Mouse (Mus musculus): ENCODE measurements at regions not wholly inside any gene's neighbourhood (a gene's known extent, or its start where the extent isn't known, plus 50 kb on each side); places are given as distances from the start of the nearest gene placed in this dataset.
"Not testable (repeated sequence)": the region's sequence is repeated elsewhere in the genome, so short reads cannot be mapped to it uniquely, and the experiment has no call there.

DNA sequence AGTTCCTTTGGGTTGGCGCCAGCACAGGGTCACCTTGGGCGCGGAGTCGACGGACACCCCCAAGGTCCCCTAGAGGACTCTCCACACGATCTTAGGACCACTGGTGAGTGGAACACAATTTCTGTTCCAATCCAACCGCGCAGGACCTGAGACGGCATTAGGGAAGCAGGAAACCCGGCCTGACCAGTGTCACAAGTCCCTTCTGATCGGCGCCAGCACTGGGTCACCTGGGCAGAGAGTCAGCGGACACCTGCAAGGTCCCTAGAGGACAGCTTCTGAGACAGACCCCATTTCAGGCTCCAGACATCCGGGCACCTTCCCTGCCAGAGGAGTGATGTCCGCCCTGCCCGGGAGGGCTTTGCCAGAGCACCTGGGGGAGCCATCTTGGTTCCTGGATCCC is 74.2 kb upstream of the Cdh13 start:
- DNase-seq: not testable (repeated sequence)

DNA sequence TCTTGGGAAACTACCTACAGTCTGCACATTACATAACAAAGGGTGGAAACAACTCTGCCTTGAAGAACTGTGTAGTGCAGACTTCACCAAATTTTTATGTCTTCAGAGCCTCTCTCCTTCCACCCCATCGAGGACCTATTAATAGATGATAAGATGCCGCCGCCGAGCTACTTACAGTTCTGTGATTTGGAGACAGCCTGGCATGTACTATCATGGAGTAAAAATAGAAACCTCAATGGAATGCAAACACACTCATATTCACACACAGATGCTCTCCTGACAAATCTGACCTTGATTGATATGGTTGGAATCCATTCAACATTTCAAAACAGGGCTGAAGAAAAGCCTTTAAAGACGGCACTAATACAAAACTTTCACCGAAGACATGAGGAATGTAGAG is 92.7 kb upstream of the Cdh13 start:
- DNase-seq: no peak

DNA sequence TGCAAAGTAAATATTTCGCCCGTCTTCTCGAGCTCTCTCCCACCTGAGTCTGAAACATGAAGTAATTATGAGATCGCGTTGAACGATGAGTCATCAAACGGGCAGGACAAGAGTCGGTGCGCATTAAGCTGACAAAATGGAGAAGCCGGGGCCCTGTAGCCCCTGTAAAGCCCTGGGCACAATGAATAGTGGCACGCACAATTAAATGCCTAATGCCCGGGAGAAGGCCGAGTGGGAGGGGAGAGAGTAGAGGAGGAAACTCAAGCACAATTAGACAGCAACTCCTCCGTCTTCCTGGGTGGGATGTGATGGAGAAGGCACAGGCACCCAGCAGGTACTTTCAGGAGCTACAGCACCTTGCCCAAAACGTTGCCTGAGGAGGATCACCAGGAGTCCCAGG is 94.3 kb upstream of the Cdh13 start:
- DNase-seq: no peak

DNA sequence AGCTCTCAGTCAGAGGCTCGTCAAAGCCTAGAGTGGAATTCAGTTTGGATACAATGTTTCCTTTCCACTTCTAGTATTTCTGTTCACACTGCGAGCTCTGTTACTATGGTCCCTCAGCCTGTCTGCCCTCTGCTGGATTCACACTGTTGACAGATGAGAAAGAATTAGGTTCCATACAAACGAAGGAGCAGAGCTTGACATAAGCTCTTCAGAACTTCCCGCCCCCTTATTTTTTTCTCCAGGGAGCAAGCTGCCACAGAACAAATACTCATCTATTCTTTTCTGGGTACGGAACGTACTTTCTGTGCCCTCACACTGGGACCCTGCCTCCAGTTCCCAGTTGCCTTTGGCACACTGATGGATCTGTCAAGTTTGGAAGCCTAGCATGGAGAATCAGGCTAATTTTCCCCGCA is 114.5 kb upstream of the Cdh13 start:
- peak; percentile 20 to 33 for DNase-seq

DNA sequence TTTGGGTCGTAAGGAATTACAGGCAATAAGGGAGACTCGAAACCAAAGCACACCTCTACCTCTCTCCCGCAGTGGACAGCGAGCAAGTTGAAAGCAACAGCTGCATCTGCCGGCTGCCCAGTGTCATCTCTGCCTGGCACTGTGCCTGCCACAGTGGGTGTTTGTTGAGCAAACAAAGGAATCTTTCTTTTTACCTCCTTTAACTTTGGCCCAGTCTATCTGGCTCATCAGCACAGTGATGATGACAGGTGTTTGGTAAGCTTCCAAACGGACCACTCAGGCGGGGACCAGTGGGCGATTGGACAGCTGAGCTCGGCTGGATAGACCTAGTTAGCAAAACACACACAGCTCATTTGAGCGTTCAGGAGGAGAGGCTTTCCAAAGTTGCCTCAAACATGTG is 121.4 kb upstream of the Cdh13 start:
- peak; percentile 55 to 74 for DNase-seq

DNA sequence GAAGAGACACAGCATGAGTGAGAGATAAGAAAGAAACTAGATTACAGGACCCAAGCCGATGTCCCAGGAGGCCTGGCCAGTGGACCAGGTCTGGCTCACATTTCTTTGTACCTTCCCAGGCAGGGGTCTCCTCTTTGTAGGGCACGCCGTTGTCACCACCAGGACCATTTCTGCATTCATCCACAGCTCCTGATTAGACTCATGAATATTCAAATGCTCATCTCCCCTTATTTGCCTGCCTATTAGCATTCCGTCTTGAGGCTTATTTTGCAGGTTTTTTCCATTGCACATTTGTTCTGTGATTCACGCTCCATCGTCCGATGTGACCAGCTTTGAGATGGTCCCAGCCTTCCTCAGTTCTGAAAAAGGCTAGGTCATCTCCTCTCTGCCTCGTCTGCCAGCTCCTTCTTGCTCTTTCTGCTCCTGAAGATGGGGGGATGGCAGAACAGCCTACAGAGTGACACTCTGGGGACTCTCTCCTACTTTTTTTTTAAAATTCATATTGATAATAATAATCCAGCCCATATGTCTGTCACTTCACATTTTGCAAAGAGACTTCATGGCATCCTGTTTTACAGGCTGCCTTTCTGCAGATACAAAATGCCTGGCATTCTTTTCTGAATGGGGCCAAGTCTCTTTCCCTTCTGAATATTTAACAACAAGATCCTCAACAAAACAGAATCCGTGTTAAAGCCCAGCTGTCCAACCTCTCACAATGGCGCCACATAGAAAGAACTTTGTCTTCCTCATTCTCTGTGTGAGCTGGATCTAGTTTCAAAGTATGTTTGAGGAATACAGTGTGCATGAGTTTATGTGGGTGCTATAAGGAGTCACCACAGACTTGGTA is 136.0 kb upstream of the Cdh13 start:
- no peak for DNase-seq

DNA sequence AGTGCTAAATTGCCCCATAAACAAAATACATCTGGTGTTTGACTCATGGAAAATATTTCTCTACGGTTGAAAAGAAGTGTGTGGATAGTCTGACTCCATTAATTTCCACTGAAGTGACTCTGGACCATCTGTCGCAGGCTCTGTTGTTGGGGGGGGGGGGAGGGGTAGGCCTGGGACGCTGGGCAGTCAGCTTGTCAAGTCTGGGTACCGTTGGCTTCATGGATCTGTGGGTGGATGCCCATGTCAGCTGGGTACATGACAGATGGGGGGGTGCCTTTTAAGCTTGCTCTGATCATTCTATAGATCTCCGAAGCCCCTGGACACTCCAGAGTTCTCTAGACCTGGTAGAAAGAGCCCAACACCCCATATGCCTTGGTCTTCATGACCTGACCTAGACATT is 139.0 kb upstream of the Cdh13 start:
- DNase-seq: peak; percentile 56 to 61

DNA sequence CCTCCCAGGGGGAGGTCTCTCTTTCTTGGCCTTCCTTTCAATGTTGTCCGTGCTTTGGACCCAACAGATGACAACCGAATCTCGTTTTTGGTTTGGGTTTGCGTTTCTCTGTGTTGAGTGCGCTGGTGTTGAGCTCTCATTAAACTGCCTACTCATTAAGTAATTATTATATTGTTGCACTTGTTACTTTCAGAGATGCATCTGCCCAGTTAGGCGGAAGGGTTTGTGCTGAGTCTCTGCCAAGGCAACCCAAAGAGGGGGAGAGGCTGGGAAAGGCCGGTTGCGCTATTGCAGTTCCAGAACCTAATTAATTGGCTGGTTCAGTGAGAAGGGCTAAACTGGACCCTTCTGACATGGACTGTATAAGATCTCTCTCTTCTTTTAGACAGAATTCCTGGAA is 141.2 kb upstream of the Cdh13 start:
- DNase-seq: no peak

DNA sequence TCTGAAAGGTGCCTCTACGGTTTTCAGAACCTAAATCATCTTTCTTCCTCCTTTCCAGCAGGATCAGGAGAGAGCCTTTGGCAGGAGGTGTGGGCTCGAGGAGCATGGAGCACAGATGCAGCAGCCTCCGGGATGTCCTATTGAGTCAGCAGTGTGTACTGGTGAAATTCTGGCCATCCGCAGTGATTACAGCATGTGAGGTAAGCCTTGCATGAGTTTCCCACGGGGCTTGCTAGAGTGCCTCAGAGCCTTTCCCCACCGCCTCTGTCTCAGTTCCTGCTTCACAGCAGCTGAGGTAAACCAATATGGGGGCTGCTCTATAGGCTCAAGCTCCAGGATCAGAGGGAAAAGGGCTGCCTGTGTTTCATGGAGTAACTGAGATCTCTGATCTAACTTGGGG is 143.6 kb upstream of the Cdh13 start:
- no peak for DNase-seq

DNA sequence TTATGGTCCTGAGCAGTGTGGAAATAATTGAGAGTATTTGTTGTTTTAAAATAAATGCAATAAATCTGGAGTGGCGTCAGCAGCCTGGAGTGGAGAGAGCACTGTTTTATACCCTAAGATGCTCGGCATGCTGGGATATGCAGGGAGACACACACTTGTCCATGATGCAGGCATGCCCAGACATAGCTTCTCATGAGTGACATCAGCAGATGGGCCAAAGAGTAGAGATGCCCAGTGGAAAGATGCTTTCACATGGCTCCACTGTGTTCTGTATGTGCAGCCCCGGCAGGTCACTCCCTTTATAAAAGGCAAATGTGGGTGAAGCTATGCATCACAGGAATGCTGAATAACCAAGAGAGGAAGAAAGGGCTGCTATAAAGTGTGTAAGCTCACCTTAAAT is 145.7 kb upstream of the Cdh13 start:
- no peak for DNase-seq

DNA sequence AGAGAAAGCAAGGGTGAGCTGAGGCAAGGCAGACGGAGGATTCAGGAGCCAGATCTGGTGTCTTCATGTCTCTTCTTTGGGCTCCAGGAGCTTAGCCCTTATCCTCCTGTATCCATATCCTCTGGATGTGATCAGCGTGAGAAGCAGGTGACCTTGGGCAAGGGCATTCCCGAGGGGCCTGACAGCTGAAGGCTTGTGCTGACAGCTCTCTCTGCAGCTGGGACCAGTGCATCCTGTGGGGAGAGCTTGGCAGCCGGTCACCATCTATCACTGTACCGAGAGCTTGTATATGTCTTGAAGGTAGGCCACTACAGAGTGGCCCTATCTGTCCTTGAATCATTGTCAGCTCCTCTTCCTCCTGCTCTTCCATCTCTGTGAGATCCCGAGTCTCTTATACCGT is 158.5 kb upstream of the Cdh13 start:
- no peak for DNase-seq

DNA sequence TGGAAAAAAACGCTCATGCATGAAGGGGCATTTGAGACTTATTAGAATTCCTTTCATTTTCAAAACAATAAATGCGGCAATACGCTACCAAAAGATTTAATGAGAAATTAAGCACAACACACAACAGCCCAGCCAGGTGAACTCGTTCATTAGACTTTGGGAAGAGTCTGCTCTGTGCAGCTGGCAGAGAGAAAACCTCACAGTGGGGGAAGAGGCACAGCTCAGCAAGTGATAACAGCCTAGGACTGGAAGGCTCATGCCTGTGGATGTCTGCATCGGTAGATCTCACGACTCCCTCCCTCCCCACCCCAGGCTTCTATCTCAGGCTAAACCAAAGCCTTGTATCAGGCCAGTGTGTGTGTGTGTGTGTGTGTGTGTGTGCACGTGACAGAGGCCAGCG is 169.3 kb upstream of the Cdh13 start:
- peak; percentile 20 to 33 for DNase-seq

DNA sequence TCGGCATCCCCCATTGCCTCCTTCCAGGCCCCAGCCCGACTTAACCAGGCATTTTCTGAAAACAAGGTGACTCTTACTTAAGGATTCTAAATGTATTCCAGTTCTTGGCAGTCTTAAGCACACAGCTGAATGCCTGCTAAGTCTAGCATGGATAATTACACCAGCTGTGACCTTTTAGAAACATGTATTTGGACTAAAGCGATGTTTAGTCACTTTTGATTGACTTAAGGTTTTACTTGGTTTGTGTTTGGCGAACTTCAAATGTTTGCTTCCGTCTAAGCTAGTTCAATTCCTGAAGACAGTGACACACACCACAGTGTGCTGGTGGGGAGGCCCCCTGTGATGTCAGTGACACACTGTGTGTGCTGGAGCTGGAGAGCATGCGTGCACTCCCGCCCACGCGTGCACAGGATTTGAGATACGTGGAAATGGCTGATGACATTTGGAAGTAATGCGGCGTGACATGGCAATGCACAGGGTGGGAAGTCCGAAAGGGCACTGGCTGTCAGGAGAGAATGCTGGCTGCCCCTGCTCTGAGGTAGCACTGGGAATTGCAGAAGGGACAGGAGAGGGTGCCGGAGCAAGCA is 179.0 kb upstream of the Cdh13 start:
- peak; percentile 16 to 21 for DNase-seq

DNA sequence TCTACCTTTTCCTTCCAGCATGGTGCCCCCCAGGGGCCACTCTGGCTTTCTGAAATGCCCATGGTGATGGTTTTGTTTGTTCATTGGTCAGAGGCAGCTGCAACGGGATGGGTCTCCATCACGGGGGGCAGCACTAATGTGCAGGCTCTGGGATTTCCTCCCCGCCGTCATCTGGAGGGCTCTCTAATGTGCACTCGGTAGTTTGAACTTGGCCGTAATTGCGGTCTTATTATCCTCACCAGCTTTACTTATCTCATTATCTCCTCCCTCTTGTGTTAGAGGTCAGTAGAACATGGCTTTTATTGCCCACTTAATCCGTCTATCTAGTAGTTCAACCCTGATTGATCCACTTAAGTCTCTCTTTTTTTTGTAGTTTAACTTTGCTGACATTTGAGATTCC is 182.2 kb upstream of the Cdh13 start:
- DNase-seq: no peak

DNA sequence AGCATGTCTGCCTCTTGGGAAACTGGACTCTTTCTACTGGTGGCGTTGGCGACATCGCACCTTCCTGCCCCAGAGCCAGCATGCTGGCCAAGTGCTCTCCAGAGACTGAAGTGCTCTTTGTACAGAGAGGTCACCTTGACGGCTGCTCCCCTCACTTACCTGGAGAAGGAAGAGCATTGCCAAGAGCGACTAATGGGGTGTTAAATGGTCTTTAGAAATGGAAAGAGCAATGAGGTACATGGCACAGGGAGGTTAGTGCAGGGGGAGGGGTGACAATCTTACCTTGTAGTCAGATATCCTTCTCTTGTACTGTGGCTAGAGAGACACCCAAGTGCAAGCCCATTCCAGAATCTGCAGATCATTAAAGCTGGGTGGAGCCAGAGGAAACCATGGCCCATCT is 220.8 kb upstream of the Cdh13 start:
- DNase-seq: no peak

DNA sequence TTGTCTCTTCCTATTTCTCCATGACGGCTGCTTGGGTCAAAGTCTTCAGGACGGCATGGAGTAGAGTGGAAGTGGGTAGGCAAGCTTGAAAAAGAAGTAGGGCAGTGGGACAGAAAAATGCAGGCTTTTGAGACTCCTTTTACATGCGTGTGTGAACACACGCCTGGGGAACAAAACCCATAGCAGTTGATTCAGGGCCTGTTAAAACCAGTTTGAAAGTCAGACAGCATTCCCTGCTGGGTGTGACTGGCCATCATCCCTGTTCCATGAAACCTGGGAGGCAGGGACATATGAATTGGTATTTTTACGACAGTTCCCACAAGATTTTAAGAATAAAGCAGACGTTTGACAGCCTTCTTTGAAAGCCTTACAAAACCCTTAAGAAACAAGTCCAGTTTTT is 226.8 kb upstream of the Cdh13 start:
- DNase-seq: no peak

DNA sequence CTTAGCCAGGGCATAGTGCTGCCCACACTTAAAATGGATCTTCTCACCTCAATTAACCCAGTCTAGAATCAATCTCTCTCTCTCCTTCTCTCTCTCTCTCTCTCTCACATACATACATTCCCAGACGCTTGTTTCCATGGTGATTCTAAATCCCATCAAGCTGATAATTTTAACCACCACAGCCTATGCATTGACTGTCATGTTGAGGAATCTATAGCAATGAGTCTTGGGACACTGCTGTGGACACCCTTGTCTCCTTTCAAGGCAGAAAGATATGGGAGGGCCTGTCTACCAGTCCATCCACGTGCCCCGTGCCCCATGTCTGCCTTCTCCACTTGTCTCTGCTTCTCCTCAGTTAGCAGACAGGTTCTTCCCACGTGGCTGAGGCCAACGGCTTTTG is 228.0 kb upstream of the Cdh13 start:
- DNase-seq: no peak

DNA sequence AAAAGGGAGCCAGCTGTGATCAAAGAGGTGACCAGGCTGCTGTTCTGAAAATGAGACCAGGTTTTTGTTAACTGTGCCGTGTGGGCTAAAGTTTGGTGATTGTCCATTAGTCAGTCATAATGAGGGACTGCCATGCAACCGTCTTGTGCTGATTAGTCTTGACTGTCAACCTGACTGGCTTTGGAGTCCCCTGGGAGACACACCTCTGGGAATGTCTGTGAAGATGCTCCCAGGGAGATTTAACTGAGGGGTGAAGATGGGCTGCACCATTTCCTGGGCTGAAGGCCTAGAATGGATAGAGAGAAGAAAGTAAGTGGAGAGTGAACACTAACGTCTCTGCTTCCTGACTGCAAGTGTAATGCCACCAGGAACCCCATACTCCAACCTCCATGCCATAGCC is 233.1 kb upstream of the Cdh13 start:
- no peak for DNase-seq

DNA sequence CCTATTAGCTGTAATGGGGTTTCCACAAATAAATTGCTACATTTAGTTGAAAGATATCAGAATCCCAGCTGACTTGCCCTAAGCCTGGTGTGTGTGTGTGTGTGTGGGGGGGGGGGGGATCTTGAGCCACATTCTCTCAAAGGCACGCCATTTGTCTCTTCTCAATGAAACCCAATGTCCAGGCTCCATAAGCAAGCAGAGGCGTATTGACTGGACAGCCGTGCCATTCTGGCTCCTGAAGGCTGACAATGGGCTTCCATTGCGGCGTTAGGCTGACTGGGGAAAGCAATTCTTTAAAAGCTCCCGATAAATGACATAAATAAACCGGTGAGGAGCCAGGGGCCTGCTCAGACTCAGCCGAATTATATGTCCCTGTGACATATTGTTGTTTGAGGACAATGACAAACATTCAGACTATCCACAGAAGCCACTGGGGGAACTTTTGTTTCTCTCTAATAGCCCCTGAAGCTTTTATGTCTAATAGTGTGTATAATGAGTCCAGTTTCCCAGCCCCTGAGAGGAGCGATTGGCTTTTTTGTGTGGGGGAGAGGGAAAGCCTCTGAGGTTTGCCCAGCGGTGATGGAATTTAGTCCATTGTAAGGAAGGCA is 240.6 kb upstream of the Mphosph6 start:
- DNase-seq: no peak

DNA sequence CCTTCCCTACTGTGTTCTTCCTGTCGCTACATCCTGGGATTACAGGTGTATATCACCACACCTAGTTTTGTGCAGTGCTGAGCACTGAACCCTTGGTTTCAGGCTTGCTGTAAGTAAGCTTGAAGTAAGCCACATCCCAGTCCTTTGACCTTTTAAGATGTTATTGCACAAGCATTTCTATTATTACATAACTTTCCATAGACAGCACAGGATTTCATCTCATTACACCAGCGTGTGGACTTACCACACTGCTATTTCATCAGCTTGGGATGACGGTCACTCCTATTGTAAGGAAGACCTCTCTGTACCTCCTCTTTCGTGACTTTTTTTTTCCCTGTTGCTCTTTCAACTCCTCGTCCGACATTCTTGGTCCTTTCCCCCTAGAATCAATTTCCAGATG is 239.5 kb upstream of the Mphosph6 start:
- DNase-seq: no peak

DNA sequence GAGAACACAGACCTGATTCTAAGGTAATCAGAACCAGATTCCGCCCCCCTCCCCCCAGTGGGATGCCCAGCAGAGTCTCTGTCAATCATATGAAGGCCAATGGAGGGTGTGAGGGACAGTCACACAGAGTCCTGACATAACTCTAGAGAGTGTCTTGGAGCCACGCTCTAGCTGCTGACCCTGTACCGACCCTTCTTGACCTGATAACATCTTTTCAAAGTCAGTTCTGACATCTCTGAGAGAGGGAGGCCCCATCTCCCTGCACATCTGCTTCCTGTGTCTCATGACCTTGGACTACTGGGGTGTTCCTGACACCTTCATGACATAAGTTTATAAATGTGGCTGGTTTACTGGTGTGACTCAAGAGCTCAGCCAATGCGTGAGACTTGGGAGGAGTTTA is 236.1 kb upstream of the Mphosph6 start:
- no peak for DNase-seq

DNA sequence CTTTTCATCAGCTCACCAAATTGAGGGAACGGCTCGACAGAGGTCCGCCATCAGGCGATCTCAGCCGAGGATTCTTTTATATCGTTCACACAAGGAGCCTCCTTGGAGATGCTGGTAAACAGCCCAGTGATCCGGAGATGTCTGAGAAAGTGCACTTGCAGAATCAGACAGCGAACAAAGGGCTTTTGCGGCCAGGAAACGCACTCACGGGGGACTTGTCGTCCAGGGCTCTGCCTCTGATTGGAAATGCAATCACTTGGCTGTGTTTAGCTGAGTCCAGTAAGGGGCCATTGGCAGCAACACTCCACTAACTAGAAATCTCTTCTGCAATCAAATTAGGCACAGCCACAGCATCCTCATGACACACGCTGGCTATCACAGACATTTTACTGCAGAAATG is 232.3 kb upstream of the Mphosph6 start:
- peak; percentile 67 to 68 for DNase-seq

DNA sequence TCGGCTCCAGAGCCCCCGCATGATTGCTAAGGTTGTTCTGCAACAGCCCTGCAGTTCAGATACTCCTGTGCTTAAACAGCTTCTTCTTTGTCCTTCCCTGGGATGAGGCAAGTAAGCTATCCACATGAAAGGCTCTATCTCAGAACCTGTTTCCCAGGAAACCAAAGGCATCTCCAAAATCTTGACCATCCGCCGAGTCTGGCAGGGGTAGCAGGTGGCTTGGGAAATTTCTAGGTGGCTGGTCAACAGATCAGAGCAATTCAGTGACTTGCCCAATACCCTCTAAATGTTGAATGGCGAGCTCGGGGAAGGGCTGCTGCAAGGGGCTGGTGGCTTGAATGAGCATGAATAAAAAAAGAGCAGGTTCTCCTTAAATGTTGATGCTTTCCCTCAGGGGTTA is 229.7 kb upstream of the Mphosph6 start:
- DNase-seq: peak; percentile 50 to 52

DNA sequence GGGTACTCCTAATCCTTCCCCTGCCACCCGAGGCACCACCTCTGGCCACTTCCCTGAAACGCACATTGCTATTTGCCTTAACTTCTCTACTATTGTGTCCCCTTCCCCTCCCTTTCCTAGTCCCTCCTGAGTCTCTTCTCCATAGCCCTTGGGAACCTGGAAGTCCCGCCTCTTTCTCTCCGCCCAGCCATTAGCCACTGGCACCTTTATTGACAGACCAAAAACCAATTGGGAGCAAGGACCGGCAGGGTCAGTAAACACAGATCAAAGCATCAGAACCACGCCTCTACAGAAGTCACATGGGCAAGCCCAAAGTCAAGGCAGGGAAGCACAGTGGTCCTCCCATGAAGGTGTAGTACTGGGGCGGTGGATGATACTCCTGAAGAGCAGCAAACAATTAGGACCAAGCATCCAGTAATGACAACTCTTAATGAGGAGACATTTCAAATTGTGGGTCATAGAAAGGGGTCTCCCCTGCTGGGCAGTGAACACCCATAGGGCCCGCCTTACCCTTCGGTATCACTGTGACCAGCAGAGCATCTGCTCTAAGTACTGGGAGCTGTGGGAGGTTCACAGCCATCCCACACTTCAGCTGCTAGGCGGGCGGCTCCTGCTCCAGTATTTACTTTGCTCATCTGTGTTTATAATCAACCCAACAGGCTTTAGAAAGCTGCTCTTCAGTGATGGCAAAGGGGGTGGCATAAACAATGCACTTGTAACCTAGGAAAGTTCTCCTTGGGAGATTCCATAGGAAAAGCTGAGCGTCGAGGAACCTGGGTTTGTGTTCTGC is 226.5 kb upstream of the Mphosph6 start:
- DNase-seq: no peak
